Mouse (Mus musculus) liver, embryonic 14.5 days (tissue): ENCODE measurements at regions not wholly inside any gene's neighbourhood (a gene's known extent, or its start where the extent isn't known, plus 50 kb on each side); places are given as distances from the start of the nearest gene placed in this dataset.

Source experiments
- CTCF ChIP-seq: IDR thresholded peaks from 2 replicates; pipeline ENCODE4 v1.5.1; 2016; ENCODE audit warnings: antibody characterized with exemption, low read depth, control low read depth
- EP300 ChIP-seq: IDR thresholded peaks from 2 replicates; pipeline ENCODE4 v1.6.1; 2016; ENCODE audit warnings: antibody characterized with exemption, low read depth

DNA sequence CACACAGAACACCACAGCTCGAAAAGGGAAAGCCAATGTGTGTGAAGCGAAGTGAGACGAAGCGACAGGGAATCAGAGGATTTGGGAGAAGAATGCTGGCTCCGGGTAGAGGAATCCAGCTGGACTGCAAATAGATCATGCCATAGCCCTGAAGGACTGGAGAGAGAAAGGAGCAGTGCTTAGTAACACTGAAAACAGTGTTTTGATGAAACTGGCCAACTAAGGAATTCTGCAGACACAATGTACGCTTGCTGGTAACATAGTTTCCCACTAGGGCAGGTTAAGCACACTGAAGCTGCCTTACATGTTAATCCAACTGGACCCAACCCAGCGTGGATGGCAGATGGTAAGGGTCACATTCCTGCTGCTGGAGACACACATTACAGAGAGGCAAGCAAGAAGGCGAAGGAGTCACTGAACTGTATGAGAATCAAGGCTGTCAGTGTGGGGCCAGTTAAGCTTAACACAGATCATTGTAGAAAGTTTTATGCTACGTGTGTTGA lies 102.6 kb upstream of the Myocd start:
- TF ChIP-seq CTCF (no peak), EP300 (no peak)
